Mouse (Mus musculus): Measurements from ENCODE around the gene Slc13a5. TPM values are rescaled to one million over a fixed set of nuclear protein-coding genes. Genes with fewer than 3 reads are reported as not detected.

Gene Slc13a5
- 5.8 and 8.2 TPM in 2 replicates for polyA plus RNA-seq (2021; fragmentation: Nextera tagmentation)
- long read RNA-seq, experiment 1, partial matches to known transcripts, result 5 of 8 reads
- long read RNA-seq, experiment 1, other reads (novel, unspliced or antisense), result 2 of 8 reads
- long read RNA-seq, experiment 2, partial matches to known transcripts, result 4 of 10 reads
- long read RNA-seq, experiment 2, other reads (novel, unspliced or antisense), result 3 of 10 reads

GRCm38 (mm10) chr11:72266960-72267560 lies at the start of gene Slc13a5:
Gene Slc13a5, minus strand, starts transcription at chr11:72267222.

GRCm38 (mm10) chr11:72314151-72314895 lies 47.3 kb upstream of the Slc13a5 start, which contains the start of gene Fbxo39:
Gene Fbxo39, plus strand, starts transcription at chr11:72314444.

GRCm38 (mm10) chr11:72301334-72301733 lies 34.3 kb upstream of the Slc13a5 start, which contains the start of gene Xaf1:
Gene Xaf1, plus strand, starts transcription at chr11:72301629.

GRCm38 (mm10) chr11:72215410-72215797 lies 51.6 kb downstream of the Slc13a5 start, which contains the start of gene Med31:
Gene Med31, minus strand, starts transcription at chr11:72215592.

GRCm38 (mm10) chr11:72207204-72207833 lies 59.7 kb downstream of the Slc13a5 start, which contains the start of the genes 4933427D14Rik and Txndc17:
Gene 4933427D14Rik, minus strand, starts transcription at chr11:72207459.
Gene Txndc17, plus strand, starts transcription at chr11:72207547.

GRCm38 (mm10) chr11:72206341-72207203 lies 60.5 kb downstream of the Slc13a5 start, which contains the start of gene Gm43951:
Gene Gm43951, minus strand, starts transcription at chr11:72206840.

Other genes starting within 250 kb of the Slc13a5 start
- gene Aipl1, start 229.7 kb downstream of the Slc13a5 start, polyA plus RNA-seq (2021; fragmentation: Nextera tagmentation), result not detected in 2 replicates
- 0.44 and 0.62 TPM in 2 replicates for gene Pimreg, start 225.2 kb downstream of the Slc13a5 start, polyA plus RNA-seq (2021; fragmentation: Nextera tagmentation)
- 3.2 and 4.2 TPM in 2 replicates for gene Pitpnm3, start 131.4 kb downstream of the Slc13a5 start, polyA plus RNA-seq (2021; fragmentation: Nextera tagmentation)
- gene Gm43951, start 60.4 kb downstream of the Slc13a5 start, polyA plus RNA-seq (2021; fragmentation: Nextera tagmentation), result 0.05 and 0.08 TPM in 2 replicates
- 2.5 and 3.0 TPM in 2 replicates for gene 4933427D14Rik, start 59.8 kb downstream of the Slc13a5 start, polyA plus RNA-seq (2021; fragmentation: Nextera tagmentation)
- gene Txndc17, start 59.7 kb downstream of the Slc13a5 start, polyA plus RNA-seq (2021; fragmentation: Nextera tagmentation), result 142 and 143 TPM in 2 replicates
- gene Med31, start 51.6 kb downstream of the Slc13a5 start, polyA plus RNA-seq (2021; fragmentation: Nextera tagmentation), result 30.2 and 32.5 TPM in 2 replicates
- gene Xaf1, start 34.4 kb upstream of the Slc13a5 start, polyA plus RNA-seq (2021; fragmentation: Nextera tagmentation), result 10.8 and 14.8 TPM in 2 replicates
- not detected in 2 replicates for gene Fbxo39, start 47.2 kb upstream of the Slc13a5 start, polyA plus RNA-seq (2021; fragmentation: Nextera tagmentation)
- 6.6 and 11.4 TPM in 2 replicates for gene Tekt1, start 95.2 kb upstream of the Slc13a5 start, polyA plus RNA-seq (2021; fragmentation: Nextera tagmentation)
- gene Smtnl2, start 144.5 kb upstream of the Slc13a5 start, polyA plus RNA-seq (2021; fragmentation: Nextera tagmentation), result 0.80 and 1.1 TPM in 2 replicates
- 0.16 and 0.21 TPM in 2 replicates for gene Ggt6, start 168.3 kb upstream of the Slc13a5 start, polyA plus RNA-seq (2021; fragmentation: Nextera tagmentation)
- gene Mybbp1a, start 174.1 kb upstream of the Slc13a5 start, polyA plus RNA-seq (2021; fragmentation: Nextera tagmentation), result 9.0 and 9.3 TPM in 2 replicates
- 5.6 and 5.7 TPM in 2 replicates for gene Spns2, start 222.7 kb upstream of the Slc13a5 start, polyA plus RNA-seq (2021; fragmentation: Nextera tagmentation)

Data from layer of hippocampus, adult 6 months (tissue).